Mouse (Mus musculus): ENCODE results near the gene Prpf4. TPM values are rescaled to one million over a fixed set of nuclear protein-coding genes. Genes with fewer than 3 reads are reported as not detected.

Gene Prpf4
- polyA plus RNA-seq, 1 experiment from 2014 or later, result 20.7 TPM

- ATAC-seq (ENCODE audit: low read depth), result no peak
- WGBS, result 66% methylated on average over 4 of the region's 4 CpGs
- no peak overlapping the region for H3K27ac ChIP-seq (ENCODE audit: low read length)
- H3K27me3 ChIP-seq (ENCODE audit: control insufficient read depth, insufficient read depth, low read depth, low read length), result no peaks in the 10 kb centered on the region
- no peaks in the 10 kb centered on the region for H3K4me1 ChIP-seq (replicated peaks; ENCODE audit: control insufficient read depth, insufficient read depth, low read length)
- no peak overlapping the region for H3K4me3 ChIP-seq (ENCODE audit: low read length)
- H3K9me3 ChIP-seq (ENCODE audit: control insufficient read depth, low read length), result no peaks in the 10 kb centered on the region
- H3K36me3 ChIP-seq (ENCODE audit: control insufficient read depth, insufficient read depth, low read length), result no peaks in the 10 kb centered on the region
- H3K4me2 ChIP-seq (ENCODE audit: low read depth, low read length), result no peak overlapping the region
- no peak overlapping the region for H3K9ac ChIP-seq (ENCODE audit: low read length)
Observed at GRCm38 (mm10) chr4:62440544-62440943, 31.9 kb downstream of the Prpf4 start.

GRCm38 (mm10) chr4:62440986-62441385, 32.4 kb downstream of the Prpf4 start:
- no peak overlapping the region for H3K4me3 ChIP-seq (ENCODE audit: low read length)
- H3K27me3 ChIP-seq (ENCODE audit: control insufficient read depth, insufficient read depth, low read depth, low read length), result no peaks in the 10 kb centered on the region
- H3K9me3 ChIP-seq (ENCODE audit: control insufficient read depth, low read length), result no peaks in the 10 kb centered on the region
- H3K4me1 ChIP-seq (replicated peaks; ENCODE audit: control insufficient read depth, insufficient read depth, low read length), result no peaks in the 10 kb centered on the region
- 52% methylated on average over 4 of the region's 4 CpGs for WGBS
- H3K9ac ChIP-seq (ENCODE audit: low read length), result no peak overlapping the region
- H3K4me2 ChIP-seq (ENCODE audit: low read depth, low read length), result no peak overlapping the region
- ATAC-seq (ENCODE audit: low read depth), result no peak
- no peaks in the 10 kb centered on the region for H3K36me3 ChIP-seq (ENCODE audit: control insufficient read depth, insufficient read depth, low read length)
- no peak overlapping the region for H3K27ac ChIP-seq (ENCODE audit: low read length)

- Histone ChIP-seq H3K4me3 (ENCODE audit: low read length) (no peak overlapping the region), H3K9ac (ENCODE audit: low read length) (no peak overlapping the region), H3K27me3 (ENCODE audit: control insufficient read depth, insufficient read depth, low read depth, low read length) (no peaks in the 10 kb centered on the region), H3K9me3 (ENCODE audit: control insufficient read depth, low read length) (no peaks in the 10 kb centered on the region), H3K36me3 (ENCODE audit: control insufficient read depth, insufficient read depth, low read length) (no peaks in the 10 kb centered on the region; the same call in 1 of the 2 replicates), H3K27ac (ENCODE audit: low read length) (no peak overlapping the region), H3K4me1 (replicated peaks; ENCODE audit: control insufficient read depth, insufficient read depth, low read length) (no peaks in the 10 kb centered on the region), H3K4me2 (ENCODE audit: low read depth, low read length) (no peak overlapping the region)
- peak; percentile 40; the same call in 1 of the 2 replicates for ATAC-seq (ENCODE audit: low read depth)
- 43% methylated on average over 5 of the region's 5 CpGs for WGBS
Observed at GRCm38 (mm10) chr4:62454995-62455394, 46.4 kb downstream of the Prpf4 start.

- Histone ChIP-seq H3K27ac (ENCODE audit: low read length) (no peak overlapping the region), H3K36me3 (ENCODE audit: control insufficient read depth, insufficient read depth, low read length) (no peaks in the 10 kb centered on the region; the same call in 1 of the 2 replicates), H3K4me3 (ENCODE audit: low read length) (no peak overlapping the region), H3K27me3 (ENCODE audit: control insufficient read depth, insufficient read depth, low read depth, low read length) (no peaks in the 10 kb centered on the region), H3K9ac (ENCODE audit: low read length) (no peak overlapping the region), H3K4me2 (ENCODE audit: low read depth, low read length) (no peak overlapping the region), H3K9me3 (ENCODE audit: control insufficient read depth, low read length) (no peaks in the 10 kb centered on the region), H3K4me1 (replicated peaks; ENCODE audit: control insufficient read depth, insufficient read depth, low read length) (no peaks in the 10 kb centered on the region)
- 47% methylated on average over 3 of the region's 3 CpGs for WGBS
- peak; percentile 87 for ATAC-seq (ENCODE audit: low read depth)
Observed at GRCm38 (mm10) chr4:62459081-62459480, 50.5 kb downstream of the Prpf4 start.

- no peak for ATAC-seq (ENCODE audit: low read depth)
- Histone ChIP-seq H3K27ac (ENCODE audit: low read length) (no peak overlapping the region), H3K4me1 (replicated peaks; ENCODE audit: control insufficient read depth, insufficient read depth, low read length) (no peaks in the 10 kb centered on the region), H3K4me3 (ENCODE audit: low read length) (no peak overlapping the region), H3K27me3 (ENCODE audit: control insufficient read depth, insufficient read depth, low read depth, low read length) (no peaks in the 10 kb centered on the region), H3K36me3 (ENCODE audit: control insufficient read depth, insufficient read depth, low read length) (no peaks in the 10 kb centered on the region; the same call in 1 of the 2 replicates), H3K9me3 (ENCODE audit: control insufficient read depth, low read length) (no peaks in the 10 kb centered on the region), H3K9ac (ENCODE audit: low read length) (no peak overlapping the region), H3K4me2 (ENCODE audit: low read depth, low read length) (no peak overlapping the region)
- WGBS, result 85% methylated on average over 8 of the region's 8 CpGs
Observed at GRCm38 (mm10) chr4:62460348-62460747, 51.8 kb downstream of the Prpf4 start.

GRCm38 (mm10) chr4:62463124-62463523, 54.5 kb downstream of the Prpf4 start:
- Histone ChIP-seq H3K36me3 (ENCODE audit: control insufficient read depth, insufficient read depth, low read length) (0 out of 2 replicates have a peak, but pooled peaks cover under 1% of the 10 kb centered on the region), H3K4me3 (ENCODE audit: low read length) (no peak overlapping the region), H3K9me3 (ENCODE audit: control insufficient read depth, low read length) (no peaks in the 10 kb centered on the region), H3K27ac (ENCODE audit: low read length) (no peak overlapping the region), H3K4me2 (ENCODE audit: low read depth, low read length) (no peak overlapping the region), H3K4me1 (replicated peaks; ENCODE audit: control insufficient read depth, insufficient read depth, low read length) (no peaks in the 10 kb centered on the region), H3K27me3 (ENCODE audit: control insufficient read depth, insufficient read depth, low read depth, low read length) (no peaks in the 10 kb centered on the region), H3K9ac (ENCODE audit: low read length) (no peak overlapping the region)
- ATAC-seq (ENCODE audit: low read depth), result no peak
- WGBS, result 89% methylated on average over 2 of the region's 2 CpGs

- Histone ChIP-seq H3K4me2 (ENCODE audit: low read depth, low read length) (no peak overlapping the region), H3K27me3 (ENCODE audit: control insufficient read depth, insufficient read depth, low read depth, low read length) (no peaks in the 10 kb centered on the region), H3K9me3 (ENCODE audit: control insufficient read depth, low read length) (no peaks in the 10 kb centered on the region), H3K4me1 (replicated peaks; ENCODE audit: control insufficient read depth, insufficient read depth, low read length) (0 out of 2 replicates have a peak, but pooled peaks cover 4% of the 10 kb centered on the region), H3K4me3 (ENCODE audit: low read length) (no peak overlapping the region), H3K27ac (ENCODE audit: low read length) (no peak overlapping the region), H3K36me3 (ENCODE audit: control insufficient read depth, insufficient read depth, low read length) (peaks cover 5% of the 10 kb centered on the region), H3K9ac (ENCODE audit: low read length) (no peak overlapping the region)
- ATAC-seq (ENCODE audit: low read depth), result no peak
- WGBS, result 89% methylated on average over 1 of the region's 1 CpGs
Observed at GRCm38 (mm10) chr4:62468158-62468557, 59.6 kb downstream of the Prpf4 start.

- peak; percentile 92 for ATAC-seq (ENCODE audit: low read depth)
- H3K4me2 ChIP-seq (ENCODE audit: low read depth, low read length), result peak within 1 kb of the TSS; percentile 80
- no peaks in the 10 kb centered on the region for H3K9me3 ChIP-seq (ENCODE audit: control insufficient read depth, low read length)
- H3K9ac ChIP-seq (ENCODE audit: low read length), result peak within 1 kb of the TSS; percentile 74
- 0 out of 2 replicates have a peak, but pooled peaks cover 4% of the 10 kb centered on the region for H3K4me1 ChIP-seq (replicated peaks; ENCODE audit: control insufficient read depth, insufficient read depth, low read length)
- peak within 1 kb of the TSS; percentile 77 for H3K4me3 ChIP-seq (ENCODE audit: low read length)
- H3K27me3 ChIP-seq (ENCODE audit: control insufficient read depth, insufficient read depth, low read depth, low read length), result no peaks in the 10 kb centered on the region
- H3K36me3 ChIP-seq (ENCODE audit: control insufficient read depth, insufficient read depth, low read length), result peaks cover 5% of the 10 kb centered on the region
- under 1% methylated on average over 30 of the region's 30 CpGs for WGBS
- H3K27ac ChIP-seq (ENCODE audit: low read length), result no peak within 1 kb of the TSS
Observed at GRCm38 (mm10) chr4:62470598-62471051, 62.0 kb downstream of the Prpf4 start, which contains the start of gene Wdr31. Gene Wdr31 (minus strand): TSS chr4:62470896.

- H3K9me3 ChIP-seq (ENCODE audit: control insufficient read depth, low read length), result no peaks in the 10 kb centered on the region
- ATAC-seq (ENCODE audit: low read depth), result no peak
- H3K4me3 ChIP-seq (ENCODE audit: low read length), result no peak overlapping the region
- no peak overlapping the region for H3K9ac ChIP-seq (ENCODE audit: low read length)
- 0 out of 2 replicates have a peak, but pooled peaks cover 9% of the 10 kb centered on the region for H3K4me1 ChIP-seq (replicated peaks; ENCODE audit: control insufficient read depth, insufficient read depth, low read length)
- no peaks in the 10 kb centered on the region for H3K27me3 ChIP-seq (ENCODE audit: control insufficient read depth, insufficient read depth, low read depth, low read length)
- no peak overlapping the region for H3K27ac ChIP-seq (ENCODE audit: low read length)
- peaks cover 5% of the 10 kb centered on the region for H3K36me3 ChIP-seq (ENCODE audit: control insufficient read depth, insufficient read depth, low read length)
- WGBS, result 98% methylated on average over 2 of the region's 2 CpGs
- no peak overlapping the region for H3K4me2 ChIP-seq (ENCODE audit: low read depth, low read length)
Observed at GRCm38 (mm10) chr4:62472071-62472470, 63.5 kb downstream of the Prpf4 start.

All from lung, embryonic 16.5 days (tissue).